In genomic region chr1:191254448-191254847, GRCm38 (mm10) we compare ENCODE assay signal across 10 mouse cellular contexts. TPM values are rescaled to one million over a fixed set of nuclear protein-coding genes. Genes with fewer than 3 reads are reported as not detected.
DNase-seq lines count a peak whose midpoint lies in the region; ATAC-seq lines count a peak whose summit lies in the region.
"Had no signal": no experiment of that assay in that cellular context is flagged by ENCODE, and none has a peak within 500 bp of the region (broad histone marks: within the 10 kb centered on the region; RNA-seq: fewer than 3 reads in every experiment).

No protein-coding gene starts in this region.

- H3K27ac ChIP-seq in heart, embryonic 11.5 days (ENCODE audit: low read depth, low read length): no peak overlapping the region
- no peak overlapping the region for H3K27ac ChIP-seq in kidney, embryonic 15.5 days
- H3K27ac ChIP-seq: heart, adult 2 months had no signal

- no peak for ATAC-seq in heart, embryonic 11.5 days (replicated peaks; ENCODE audit: insufficient number of reproducible peaks, low FRiP score, low TSS enrichment)
- peak; percentile 41; the same call in 1 of the 2 replicates for ATAC-seq in kidney, embryonic 15.5 days (replicated peaks; ENCODE audit: low FRiP score)

- peaks cover 10% of the 10 kb centered on the region for H3K4me1 ChIP-seq in heart, embryonic 11.5 days (ENCODE audit: control insufficient read depth, insufficient read depth, low read length)
- peaks cover 35% of the 10 kb centered on the region for H3K4me1 ChIP-seq in kidney, embryonic 15.5 days

- H3K9me3 ChIP-seq in heart, embryonic 11.5 days (replicated peaks; ENCODE audit: control insufficient read depth, low read length): no peaks in the 10 kb centered on the region
- no peaks in the 10 kb centered on the region for H3K9me3 ChIP-seq in kidney, embryonic 15.5 days (replicated peaks)

- intact Hi-C loops in heart, postnatal 25 days (cut with DNase I): no loop called here

- H3K4me2 ChIP-seq in heart, embryonic 11.5 days: no peak overlapping the region
- H3K4me2 ChIP-seq in kidney, embryonic 15.5 days: no peak overlapping the region

- no peaks in the 10 kb centered on the region for H3K27me3 ChIP-seq in heart, embryonic 11.5 days (ENCODE audit: control insufficient read depth, insufficient read depth, low read length)
- no peaks in the 10 kb centered on the region for H3K27me3 ChIP-seq in kidney, embryonic 15.5 days

- peak; percentile 25 for DNase-seq in heart, postnatal 25 days (ENCODE audit: low spot score)
- DNase-seq in adrenal gland, adult 8-10 months: peak; percentile 94
- DNase-seq in lung, postnatal 36 days: peak; percentile 81
- no peak for DNase-seq in neural tube, embryonic 10.5 days (ENCODE audit: extremely low spot score, low spot score)
- no peak for DNase-seq in left cerebral cortex, adult 18-20 months (ENCODE audit: low spot score in 2 of 2)
- DNase-seq in spleen, postnatal 36 days (ENCODE audit: low spot score in 2 of 2): no peak
- DNase-seq: cerebellum, adult 8-10 months had no signal

- WGBS in heart, embryonic 11.5 days (ENCODE audit: insufficient replicate concordance): 54% methylated on average over 5 of the region's 5 CpGs
- 40% methylated on average over 5 of the region's 5 CpGs for WGBS in kidney, embryonic 15.5 days

- H3K9ac ChIP-seq in heart, embryonic 11.5 days (ENCODE audit: low read depth, low read length): no peak overlapping the region
- H3K9ac ChIP-seq in kidney, embryonic 15.5 days: no peak overlapping the region

- no peaks in the 10 kb centered on the region for H3K36me3 ChIP-seq in heart, embryonic 11.5 days (ENCODE audit: control insufficient read depth, insufficient read depth, low read length)
- no peaks in the 10 kb centered on the region for H3K36me3 ChIP-seq in kidney, embryonic 15.5 days

- no peak overlapping the region for H3K4me3 ChIP-seq in heart, embryonic 11.5 days (ENCODE audit: low read depth, low read length)
- H3K4me3 ChIP-seq in kidney, embryonic 15.5 days (replicated peaks): no peak overlapping the region
- H3K4me3 ChIP-seq: heart, adult 2 months had no signal

RNA-seq across cellular contexts. Expression of gene Atf3, which starts 36.6 kb away (rescaled TPM):
- 1 to 10 TPM; 4.9 to 6.0 TPM for total RNA-seq in heart, postnatal 25 days (2021)
- 13.7 and 17.4 TPM in 2 replicates for polyA plus RNA-seq in heart, embryonic 11.5 days (2014; fragmentation: Nextera tagmentation; extraction: Ambion mirVana)
- total RNA-seq in adrenal gland, adult 8-10 months (2022): 1 to 10 TPM; 2.1 to 8.6 (median 3.2) TPM
- 4.2 and 4.3 TPM in 2 replicates for polyA plus RNA-seq in kidney, embryonic 15.5 days (2015; fragmentation: Nextera tagmentation; extraction: Ambion mirVana)
- total RNA-seq in left cerebral cortex, adult 18-20 months (2021): 1 to 10 TPM in 1 of 2 experiments, under 1 TPM in 1; 0.91 to 3.1 TPM

Comparison
In these comparisons a context has a peak if more than half of its experiments do, and no peak if none do; other contexts are left out.
1. DNase-seq: peak in heart, postnatal 25 days (single experiment), adrenal gland, adult 8-10 months (single experiment) and lung, postnatal 36 days (single experiment); none in neural tube, embryonic 10.5 days (single experiment), left cerebral cortex, adult 18-20 months (0 of 2) and spleen, postnatal 36 days (0 of 2).